Mouse (Mus musculus) MEL (cell line): ENCODE results near the gene Rasl10a. TPM values are rescaled to one million over a fixed set of nuclear protein-coding genes. Genes with fewer than 3 reads are reported as not detected.
A peak's percentile ranks its signal among the peaks of the same experiment; 100 is the strongest.

Experiments
- DNase-seq: peaks from one replicate; pipeline ENCODE4 v3.0.0; 2011; ENCODE audit warnings: low read depth, low spot score
- H3K27ac ChIP-seq: 2 replicates; pipeline ENCODE4 v1.5.1; 2012; ENCODE audit warnings: low read depth, mild to moderate bottlenecking, control low read depth, low read length, moderate library complexity; ENCODE audit not compliant: control insufficient read depth
- H3K27me3 ChIP-seq, 2 experiments: fragments of 150-350 bp in 1 of 2; sonication (generic) in 1 of 2; 2 replicates each; pipeline ENCODE4 v1.6.1; 2012; ENCODE audit warnings: low read length in 2 of 2, mild to moderate bottlenecking in 2 of 2, improper control_type of control experiment in 1 of 2, moderate library complexity in 1 of 2; ENCODE audit not compliant: insufficient read depth in 2 of 2, control insufficient read depth in 1 of 2
- H3K36me3 ChIP-seq, 2 experiments: 2 replicates each; pipeline ENCODE4 v1.6.1; 2012 to 2014; ENCODE audit warnings: low read length in 2 of 2, improper control_type of control experiment in 1 of 2, inconsistent platforms in 1 of 2, mild to moderate bottlenecking in 1 of 2; ENCODE audit not compliant: insufficient read depth in 2 of 2, control insufficient read depth in 1 of 2
- H3K4me1 ChIP-seq, 2 experiments: fragments of 150-350 bp in 1 of 2; sonication (generic) in 1 of 2; 2 replicates each; pipeline ENCODE4 v1.6.1; 2012; ENCODE audit warnings: low read length in 2 of 2, improper control_type of control experiment in 1 of 2, mild to moderate bottlenecking in 1 of 2; ENCODE audit not compliant: insufficient read depth in 2 of 2, control insufficient read depth in 1 of 2
- H3K4me3 ChIP-seq, 2 experiments: fragments of 150-350 bp in 1 of 2; sonication (generic) in 1 of 2; 2 replicates each; pipeline ENCODE4 v1.5.1; 2012; ENCODE audit warnings: low read depth in 2 of 2, low read length in 2 of 2, mild to moderate bottlenecking in 2 of 2, moderate library complexity in 2 of 2, control low read depth in 1 of 2, improper control_type of control experiment in 1 of 2; ENCODE audit not compliant: control insufficient read depth in 1 of 2, insufficient read depth in 1 of 2
- H3K79me2 ChIP-seq: 2 replicates; pipeline ENCODE4 v1.6.1; 2012; ENCODE audit warnings: mild to moderate bottlenecking, low read length, moderate library complexity; ENCODE audit not compliant: control insufficient read depth, poor library complexity, insufficient read depth
- H3K9ac ChIP-seq: 2 replicates; pipeline ENCODE4 v1.6.1; 2012; ENCODE audit warnings: low read depth, mild to moderate bottlenecking, control low read depth, low read length, moderate library complexity; ENCODE audit not compliant: control insufficient read depth, poor library complexity, severe bottlenecking
- H3K9me3 ChIP-seq: fragments of 150-350 bp; sonication (generic); replicated peaks from 2 replicates; pipeline ENCODE4 v1.6.1; 2012; ENCODE audit warnings: mild to moderate bottlenecking, low read length, improper control_type of control experiment, moderate library complexity; ENCODE audit not compliant: insufficient read depth
- CHD1 ChIP-seq: IDR thresholded peaks from 2 replicates; pipeline ENCODE4 v1.6.1; 2012; ENCODE audit warnings: low read depth, mild to moderate bottlenecking, inconsistent platforms, low read length, improper control_type of control experiment
- EP300 ChIP-seq, 2 experiments: IDR thresholded peaks; 2 replicates each; pipeline ENCODE4 v1.6.1; 2011; ENCODE audit warnings: improper control_type of control experiment in 2 of 2, low read length in 2 of 2, low read depth in 1 of 2, mild to moderate bottlenecking in 1 of 2
- ETS1 ChIP-seq: IDR thresholded peaks from 2 replicates; pipeline ENCODE4 v1.6.1; 2012; ENCODE audit warnings: low read depth, mild to moderate bottlenecking, inconsistent platforms, low read length, improper control_type of control experiment, moderate library complexity
- GATA1 ChIP-seq: IDR thresholded peaks from 2 replicates; pipeline ENCODE4 v1.6.1; 2011; ENCODE audit warnings: low read depth, low read length, improper control_type of control experiment
- HCFC1 ChIP-seq: IDR thresholded peaks from 2 replicates; pipeline ENCODE4 v1.6.1; 2012; ENCODE audit warnings: low read depth, mild to moderate bottlenecking, inconsistent platforms, low read length, improper control_type of control experiment, moderate library complexity
- JUND ChIP-seq: IDR thresholded peaks from 2 replicates; pipeline ENCODE4 v1.6.1; 2011; ENCODE audit warnings: low read depth, mild to moderate bottlenecking, improper control_type of control experiment, low read length
- MAFK ChIP-seq: IDR thresholded peaks from 2 replicates; pipeline ENCODE4 v1.6.1; 2011; ENCODE audit warnings: low read depth, mild to moderate bottlenecking, low read length, improper control_type of control experiment, borderline replicate concordance
- MAZ ChIP-seq: IDR thresholded peaks from 2 replicates; pipeline ENCODE4 v1.6.1; 2012; ENCODE audit warnings: low read depth, mild to moderate bottlenecking, inconsistent platforms, low read length, improper control_type of control experiment
- MEF2A ChIP-seq: IDR thresholded peaks from 2 replicates; pipeline ENCODE4 v1.6.1; 2014; ENCODE audit warnings: low read depth, mild to moderate bottlenecking, inconsistent platforms, low read length, improper control_type of control experiment; ENCODE audit not compliant: poor library complexity, insufficient replicate concordance, severe bottlenecking; ENCODE audit errors: extremely low read depth
- MXI1 ChIP-seq: IDR thresholded peaks from 2 replicates; pipeline ENCODE4 v1.6.1; 2011; ENCODE audit warnings: mild to moderate bottlenecking, low read depth, low read length, improper control_type of control experiment
- MYC ChIP-seq: IDR thresholded peaks from 2 replicates; pipeline ENCODE4 v1.6.1; 2011; ENCODE audit warnings: low read depth, mild to moderate bottlenecking, low read length, improper control_type of control experiment, moderate library complexity
- POLR2A ChIP-seq, 2 experiments: IDR thresholded peaks; 2 replicates each; pipeline ENCODE4 v1.6.1; 2011 to 2012; ENCODE audit warnings: low read length in 2 of 2, mild to moderate bottlenecking in 2 of 2, control low read depth in 1 of 2, improper control_type of control experiment in 1 of 2, low read depth in 1 of 2, moderate library complexity in 1 of 2; ENCODE audit not compliant: control insufficient read depth in 1 of 2, insufficient read depth in 1 of 2, poor library complexity in 1 of 2
- POLR2AphosphoS2 ChIP-seq: IDR thresholded peaks from 2 replicates; pipeline ENCODE4 v1.6.1; 2011; ENCODE audit warnings: low read length, improper control_type of control experiment
- POLR2AphosphoS5 ChIP-seq: IDR thresholded peaks from 2 replicates; pipeline ENCODE4 v1.6.1; 2012; ENCODE audit warnings: low read depth, borderline replicate concordance, mild to moderate bottlenecking, inconsistent platforms, low read length, moderate library complexity, mixed read lengths
- RAD21 ChIP-seq: IDR thresholded peaks from 2 replicates; pipeline ENCODE4 v1.6.1; 2011; ENCODE audit warnings: mild to moderate bottlenecking, low read depth, low read length, improper control_type of control experiment
- SIN3A ChIP-seq: IDR thresholded peaks from 2 replicates; pipeline ENCODE4 v1.6.1; 2012; ENCODE audit warnings: low read length, improper control_type of control experiment, inconsistent platforms
- polyA plus RNA-seq, 2 experiments: library from polyadenylated mRNA; stranded (reverse) in 1 of 2; unstranded in 1 of 2; fragments of >175 nt in 1 of 2; fragments of >200 nt in 1 of 2; gene quantifications; 2 replicates each; pipeline versions ENCODE4 v1.2.1 to v1.2.4; 2012; ENCODE audit warnings: low replicate concordance in 2 of 2, low read depth in 1 of 2; ENCODE audit not compliant: insufficient read length in 2 of 2, insufficient read depth in 1 of 2, missing spikeins in 1 of 2
- total RNA-seq: library from RNA; depleted of rRNA; stranded (reverse); fragments of 300-350 nt; gene quantifications from 2 replicates; pipeline ENCODE4 v1.2.3, GENCODE M21; 2012

The Rasl10a gene
- total and polyA plus RNA-seq, 3 experiments = 0.23 to 1.3 TPM; not detected in 1

DNA sequence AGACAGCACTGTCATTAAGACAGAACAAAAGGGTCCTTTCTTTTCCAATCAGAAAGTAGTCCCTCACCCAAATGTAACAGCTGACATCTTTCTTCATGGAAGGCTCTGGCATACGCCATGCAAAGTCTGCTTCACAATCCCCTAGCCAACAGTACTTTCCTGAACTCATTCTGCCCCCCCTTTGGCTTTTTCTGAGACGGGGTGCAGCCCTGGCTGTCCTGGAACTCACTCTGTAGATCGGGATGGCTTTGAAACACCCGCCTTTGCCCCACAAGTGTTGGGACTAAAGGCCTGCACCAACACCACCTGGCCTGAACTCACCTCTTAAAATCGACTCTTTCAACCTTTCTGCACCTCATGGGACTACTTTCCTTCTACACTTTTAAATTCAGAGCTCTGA is 37.9 kb downstream of the Rasl10a start:
- Histone ChIP-seq H3K4me1 (peaks cover 6 to 18% of the 10 kb centered on the region in 2 experiments), H3K36me3 (peaks cover 43 to 59% of the 10 kb centered on the region in 2 experiments)

DNA sequence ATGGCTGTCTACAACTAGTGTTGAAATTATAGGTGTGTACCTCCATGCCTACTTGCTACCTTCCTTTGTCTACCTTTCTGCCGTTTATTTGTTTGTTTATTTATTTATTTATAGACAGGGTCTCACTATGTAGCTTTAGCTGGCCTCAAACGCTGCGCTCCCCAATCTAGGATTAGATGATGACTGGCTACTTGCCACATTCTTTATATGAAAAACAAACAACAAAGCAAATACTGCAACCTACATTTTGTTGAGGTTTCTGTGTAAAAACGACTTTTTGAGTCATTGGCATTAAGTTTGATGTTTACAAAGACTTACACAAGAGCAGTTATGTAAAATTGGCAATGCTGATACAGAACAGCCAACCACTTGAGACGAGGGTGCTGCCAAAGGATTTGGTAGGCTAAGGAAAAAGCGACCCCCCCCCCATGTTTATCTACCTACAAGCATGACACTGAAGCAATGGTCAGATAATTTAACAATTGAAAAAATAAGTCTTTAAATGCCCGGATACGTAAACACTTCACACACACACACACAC is 38.6 kb downstream of the Rasl10a start:
- peaks cover 9 to 24% of the 10 kb centered on the region in 2 experiments for H3K4me1 ChIP-seq
- H3K9me3 ChIP-seq = no peaks in the 10 kb centered on the region
- DNase-seq = peak; percentile 46
- H3K4me3 ChIP-seq = peak overlapping the region; percentile 90 to 94
- 0 out of 2 replicates have a peak, but pooled peaks have one; percentile 19 for TF ChIP-seq HCFC1
- TF ChIP-seq MAFK = no peak
- TF ChIP-seq SIN3A = peak; percentile 64; the same call in 1 of the 2 replicates
- no peak for TF ChIP-seq MEF2A
- no peak for TF ChIP-seq EP300 (IDR thresholded peaks at IDR 0.05; ENCODE audit: low read depth in 1 of 2, low read length in 2 of 2)
- TF ChIP-seq JUND = no peak
- peak; percentile 90; the same call in 1 of the 2 replicates for TF ChIP-seq CHD1
- TF ChIP-seq MAZ = no peak
- peak; percentile 32; the same call in 1 of the 2 replicates for TF ChIP-seq MXI1
- 0 out of 2 replicates have a peak, but pooled peaks have one; percentile 16 for TF ChIP-seq ETS1
- peak; percentile 69 for TF ChIP-seq POLR2AphosphoS2
- TF ChIP-seq POLR2AphosphoS5 = no peak
- TF ChIP-seq MYC = no peak
- no peak overlapping the region for H3K27ac ChIP-seq
- H3K9ac ChIP-seq = peak overlapping the region; percentile 99
- H3K36me3 ChIP-seq = peaks cover 36 to 59% of the 10 kb centered on the region in 2 experiments
- peaks cover 88% of the 10 kb centered on the region for H3K79me2 ChIP-seq
- H3K27me3 ChIP-seq = no peaks in the 10 kb centered on the region

More for the DNA sequence above, 37.9 kb downstream of the Rasl10a start:
- peak overlapping the region in 1 of 2 experiments; percentile 35; a peak in 3 of 4 replicates for H3K4me3 ChIP-seq
- peaks cover 87% of the 10 kb centered on the region for H3K79me2 ChIP-seq
- peak overlapping the region; percentile 99; the same call in 1 of the 2 replicates for H3K9ac ChIP-seq
- no peak for TF ChIP-seq MXI1
- no peak for TF ChIP-seq ETS1
- peak in 1 of 2 experiments; percentile 42; a peak in 2 of 4 replicates for TF ChIP-seq POLR2A (IDR thresholded peaks at IDR 0.05; ENCODE audit: control insufficient read depth in 1 of 2, insufficient read depth in 1 of 2, low read depth in 1 of 2, low read length in 2 of 2, poor library complexity in 1 of 2)
- TF ChIP-seq RAD21 = no peak
- no peak for TF ChIP-seq GATA1
- TF ChIP-seq SIN3A = 0 out of 2 replicates have a peak, but pooled peaks have one; percentile 2
- H3K9me3 ChIP-seq = no peaks in the 10 kb centered on the region
- 0 out of 2 replicates have a peak overlapping the region, but pooled peaks have one; percentile 4 for H3K27ac ChIP-seq
- H3K27me3 ChIP-seq = no peaks in the 10 kb centered on the region
- no peak for DNase-seq
